Mouse (Mus musculus) spleen, adult 12 weeks (tissue): ENCODE results near the gene Tmem167.
"Not testable (repeated sequence)": the region's sequence is repeated elsewhere in the genome, so short reads cannot be mapped to it uniquely, and the experiment has no call there.

Source experiments
- DNase-seq: peaks from one replicate; pipeline ENCODE4 v3.0.0; 2022; ENCODE audit warnings: low spot score

The Tmem167 gene

GRCm38 (mm10) chr13:90088962-90089824, at the start of gene Tmem167, which contains the start of gene Xrcc4:
Gene Tmem167, plus strand, starts transcription at chr13:90089123.
Gene Xrcc4, minus strand, starts transcription at chr13:90089608.
- peak; percentile 88 for DNase-seq

- no peak for DNase-seq
These were observed 49.3 kb upstream of the Tmem167 start for GRCm38 (mm10) chr13:90039613-90040012.

DNA sequence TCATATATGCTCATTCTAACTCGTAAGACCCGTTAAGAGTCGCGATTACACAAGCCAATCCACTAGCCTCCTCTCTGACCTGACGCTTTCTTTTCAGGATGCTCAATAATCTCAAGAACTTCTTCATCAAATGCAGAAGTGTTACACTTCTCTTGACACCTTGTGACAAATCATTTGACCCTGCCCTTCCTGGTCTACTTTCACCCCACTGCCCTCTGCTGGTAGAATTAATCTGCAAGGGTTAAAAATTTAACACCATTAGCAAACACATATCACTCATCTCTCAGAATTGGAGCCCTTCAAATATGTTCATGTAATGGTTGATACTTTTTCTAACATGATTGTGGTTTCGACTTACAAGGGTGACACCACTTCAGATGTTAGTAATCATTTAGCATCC, 37.2 kb upstream of the Tmem167 start:
- no peak for DNase-seq

- no peak for DNase-seq
These were observed 36.5 kb upstream of the Tmem167 start for GRCm38 (mm10) chr13:90052408-90052807.

GRCm38 (mm10) chr13:90061877-90062276, 27.0 kb upstream of the Tmem167 start:
- no peak for DNase-seq

DNA sequence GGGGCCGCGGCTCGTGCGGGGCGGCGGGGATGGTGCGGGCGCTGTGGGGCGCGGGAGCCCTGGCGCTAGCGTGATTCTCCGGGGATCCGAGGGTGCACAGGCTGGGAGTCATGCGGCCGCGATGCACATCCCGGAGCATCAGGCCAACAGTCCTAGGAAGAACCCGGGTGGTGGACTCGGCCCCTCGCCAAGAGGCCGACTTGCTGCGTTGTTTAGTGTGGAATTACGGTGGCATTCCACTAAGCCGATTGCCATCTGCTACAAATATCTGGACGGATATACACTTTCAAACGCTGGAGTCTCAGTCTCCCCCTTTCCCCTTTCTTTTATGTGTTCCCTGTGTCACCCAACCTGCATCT, 881 bp downstream of the Tmem167 start:
- no peak for DNase-seq

DNA sequence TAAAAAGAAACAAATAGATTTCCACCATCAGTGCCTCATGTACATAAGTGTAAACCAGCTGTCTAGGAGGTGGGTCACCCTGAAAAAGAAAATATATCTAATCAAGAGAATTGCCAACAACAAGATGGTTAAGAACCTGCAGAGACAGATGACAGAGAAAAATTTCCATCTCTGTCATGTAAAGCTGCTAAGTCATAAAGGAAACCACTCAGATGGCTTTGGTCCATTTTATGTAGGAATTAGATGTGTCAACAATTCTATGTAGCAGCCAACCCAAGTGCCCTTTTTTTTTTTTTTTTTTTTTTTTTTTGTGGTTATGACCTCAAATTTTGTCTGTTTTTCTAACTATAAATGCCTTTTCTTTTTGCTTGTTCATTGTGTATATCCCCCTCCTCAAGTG, 12.6 kb downstream of the Tmem167 start:
- no peak for DNase-seq

GRCm38 (mm10) chr13:90106139-90106538, 17.2 kb downstream of the Tmem167 start:
- no peak for DNase-seq

- not testable (repeated sequence) for DNase-seq
These were observed 19.8 kb downstream of the Tmem167 start for GRCm38 (mm10) chr13:90108746-90109145.

DNA sequence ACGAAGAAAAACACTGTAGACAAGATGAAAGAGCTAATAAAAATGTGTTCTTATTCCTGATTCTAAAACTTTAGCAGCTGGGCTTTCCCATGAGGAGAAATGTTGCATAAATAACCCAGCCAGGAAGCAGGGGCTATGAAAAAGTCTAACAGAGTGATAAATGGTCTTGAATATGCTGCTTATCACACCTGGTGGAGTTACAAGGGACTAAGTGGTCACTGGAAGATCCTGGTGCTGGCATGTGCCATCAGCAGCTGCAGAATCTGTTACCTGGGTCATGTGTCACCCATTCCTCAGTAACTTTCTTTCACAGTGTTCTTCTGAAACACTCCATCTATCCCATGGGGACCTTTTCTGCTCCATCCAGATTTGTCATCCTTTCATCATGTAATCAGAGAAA, 22.8 kb downstream of the Tmem167 start:
- DNase-seq: no peak

- no peak for DNase-seq
These were observed 47.4 kb downstream of the Tmem167 start for GRCm38 (mm10) chr13:90136156-90136910.

- DNase-seq: no peak
These were observed 52.8 kb downstream of the Tmem167 start for GRCm38 (mm10) chr13:90141681-90142080.

- DNase-seq: no peak
These were observed 54.3 kb downstream of the Tmem167 start for GRCm38 (mm10) chr13:90143245-90143644.

- DNase-seq: no peak
These were observed 63.0 kb downstream of the Tmem167 start for GRCm38 (mm10) chr13:90151881-90152280.

DNA sequence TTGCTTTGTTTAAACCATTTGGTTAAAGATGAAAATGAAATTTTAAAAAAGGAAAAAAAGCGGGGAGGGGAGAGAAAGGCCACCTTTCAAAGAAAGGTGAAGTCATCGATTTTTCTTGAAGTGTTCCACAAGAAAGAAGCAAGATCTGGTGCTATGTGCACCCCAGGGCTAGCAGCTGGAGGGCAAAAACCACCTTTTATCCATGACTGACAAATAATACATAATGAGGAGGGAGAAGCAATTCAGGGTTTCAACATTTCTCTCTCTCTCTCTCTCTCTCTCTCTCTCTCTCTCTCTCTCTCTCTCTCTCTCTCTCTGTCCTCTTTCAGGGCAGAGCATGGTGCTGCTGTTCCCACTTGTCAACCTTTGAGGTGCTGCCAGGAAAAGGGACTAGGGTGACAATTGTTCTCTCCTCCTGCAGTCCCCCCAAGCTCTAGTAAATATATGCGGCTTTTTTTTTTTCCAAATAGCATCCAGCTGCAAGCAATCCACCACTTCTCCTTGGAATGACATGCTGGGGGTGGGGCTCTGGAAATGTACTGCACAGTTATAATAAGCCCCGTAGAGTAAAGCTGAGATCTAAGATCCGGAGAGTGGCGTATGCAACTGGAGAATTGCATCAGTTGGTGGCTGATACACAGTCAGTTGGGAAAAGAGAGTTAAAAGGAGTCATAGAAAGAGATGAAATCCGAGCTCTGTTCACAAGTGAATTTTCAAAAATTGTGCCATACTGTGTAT, 63.8 kb downstream of the Tmem167 start:
- no peak for DNase-seq

DNA sequence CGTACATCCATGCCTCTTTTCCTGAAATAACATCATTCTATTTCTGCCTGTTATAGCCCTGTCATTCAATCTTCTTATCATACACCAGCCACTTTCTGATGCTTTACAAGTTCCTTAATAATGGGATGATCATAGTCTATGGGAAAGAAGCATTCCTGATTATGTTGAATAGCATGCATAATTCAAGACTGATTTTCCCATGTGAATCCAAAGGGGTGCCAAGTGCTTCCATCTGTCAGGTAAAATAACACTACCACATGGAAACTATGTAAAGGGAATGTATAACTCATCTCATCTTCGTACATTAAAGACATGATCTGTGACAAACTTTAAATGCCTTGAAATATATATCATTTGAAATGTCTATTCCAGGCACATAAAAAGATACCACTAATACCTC, 75.2 kb downstream of the Tmem167 start:
- DNase-seq: no peak

GRCm38 (mm10) chr13:90167044-90167443, 78.1 kb downstream of the Tmem167 start:
- no peak for DNase-seq

DNA sequence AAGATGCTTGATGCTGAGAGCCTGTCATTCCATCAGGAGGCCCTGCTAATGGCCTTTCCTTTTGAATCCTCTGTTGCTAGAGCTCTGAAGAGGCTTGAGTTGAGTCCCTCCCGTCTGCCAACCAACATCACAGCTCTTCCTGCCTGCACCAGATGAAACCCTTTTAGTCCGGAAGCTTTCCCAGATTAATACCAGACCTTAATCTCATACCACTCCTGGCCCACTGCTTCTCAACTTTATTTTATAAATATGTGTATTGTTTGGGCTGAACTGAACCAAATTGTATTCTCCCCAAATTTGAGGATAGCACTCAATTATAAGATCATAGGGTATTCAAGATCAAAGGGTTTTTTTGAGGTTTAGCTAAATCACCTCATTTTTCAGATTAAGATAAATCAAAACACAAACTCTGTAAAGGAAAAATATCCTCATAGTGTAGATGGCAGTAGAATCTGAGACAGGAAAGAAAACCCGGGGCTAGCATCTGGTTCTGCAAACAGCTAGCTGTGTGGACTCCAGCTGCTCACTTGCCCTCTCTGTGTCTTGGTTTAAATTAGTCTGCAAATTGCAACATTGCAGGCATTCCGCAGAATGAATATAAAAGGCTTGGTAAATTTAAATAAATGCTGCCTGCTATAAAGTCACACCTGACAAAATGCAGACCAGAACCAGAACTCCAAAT, 81.3 kb downstream of the Tmem167 start:
- DNase-seq: no peak

- no peak for DNase-seq
These were observed 81.9 kb downstream of the Tmem167 start for GRCm38 (mm10) chr13:90170782-90171179.

- no peak for DNase-seq
These were observed 82.5 kb downstream of the Tmem167 start for GRCm38 (mm10) chr13:90171390-90171789.

- DNase-seq: no peak
These were observed 86.7 kb downstream of the Tmem167 start for GRCm38 (mm10) chr13:90175662-90176061.

DNA sequence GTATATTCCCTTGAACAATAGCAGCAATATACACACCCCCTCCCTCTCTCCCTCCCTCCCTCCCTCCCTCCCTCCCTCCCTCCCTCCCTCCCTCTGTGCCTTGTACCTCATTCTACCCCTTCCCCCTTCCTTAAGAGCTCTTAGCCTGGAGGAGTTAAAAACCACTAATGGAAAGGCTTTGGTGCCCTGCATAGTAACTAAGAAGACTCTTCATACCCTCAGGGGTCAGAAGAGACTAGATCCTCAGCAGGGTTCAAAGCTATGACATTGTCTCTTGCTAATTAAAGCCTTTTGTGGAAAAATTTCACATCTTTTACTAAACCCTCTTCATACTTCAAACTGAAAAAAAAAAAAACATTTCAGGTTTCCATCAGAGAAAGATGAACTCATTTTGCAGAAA, 93.3 kb downstream of the Tmem167 start:
- no peak for DNase-seq
